Mouse (Mus musculus) G1E (cell line): Measurements from ENCODE around the gene Pan3.

Source experiments
- CTCF ChIP-seq: IDR thresholded peaks from 2 replicates; pipeline ENCODE4 v1.5.1; 2012; ENCODE audit warnings: low read depth, low read length, inconsistent platforms, mixed read lengths
- GATA1 ChIP-seq: IDR thresholded peaks from 2 replicates; pipeline ENCODE4 v1.6.1; 2012; ENCODE audit warnings: borderline replicate concordance, low read length, inconsistent platforms, mixed read lengths
- GATA2 ChIP-seq: IDR thresholded peaks from 2 replicates; pipeline ENCODE4 v1.6.1; 2012; ENCODE audit warnings: low read depth, low read length, inconsistent platforms, borderline replicate concordance
- POLR2AphosphoS5 ChIP-seq: IDR thresholded peaks from 2 replicates; pipeline ENCODE4 v1.6.1; 2012; ENCODE audit warnings: low read depth, low read length, inconsistent platforms; ENCODE audit not compliant: insufficient replicate concordance
- TAL1 ChIP-seq: conservative IDR thresholded peaks from 2 replicates; pipeline ENCODE4 v1.6.1; 2012; ENCODE audit warnings: low read depth, low read length, inconsistent platforms, mixed read lengths

DNA sequence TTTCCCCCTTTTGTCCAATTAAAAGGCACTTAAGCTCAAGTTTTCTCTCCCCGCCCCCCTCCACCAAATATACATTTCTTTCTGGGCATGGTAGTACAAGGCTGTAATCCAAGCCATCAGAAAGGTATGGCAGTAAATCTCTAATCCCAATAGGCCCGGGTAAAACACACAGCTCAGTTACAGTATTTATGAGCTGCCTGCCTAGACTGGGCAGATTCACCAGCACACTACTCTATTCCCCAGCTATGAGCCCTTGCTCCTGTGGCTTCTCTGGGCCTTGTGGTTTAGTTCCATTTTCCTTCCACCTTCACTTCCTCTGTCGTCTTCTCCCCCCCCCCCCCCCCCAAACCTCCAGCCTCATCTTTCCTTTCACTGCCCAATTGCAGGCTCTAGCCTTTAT, 67.8 kb downstream of the Pan3 start:
- TF ChIP-seq CTCF, result no peak
- TF ChIP-seq GATA1, result no peak
- no peak for TF ChIP-seq TAL1
- TF ChIP-seq GATA2, result no peak
- TF ChIP-seq POLR2AphosphoS5, result no peak
